ENCODE assay signal across 18 mouse cellular contexts in genomic region chr19:28902806-28903205, GRCm38 (mm10).
DNase-seq lines count a peak whose midpoint lies in the region; ATAC-seq lines count a peak whose summit lies in the region.
"Had no signal": no experiment of that assay in that cellular context is flagged by ENCODE, and none has a peak within 500 bp of the region (broad histone marks: within the 10 kb centered on the region; RNA-seq: fewer than 3 reads in every experiment).

No protein-coding gene starts in this region.

- no peaks in the 10 kb centered on the region for H3K36me3 ChIP-seq in heart, embryonic 11.5 days (ENCODE audit: control insufficient read depth, insufficient read depth, low read length)
- H3K36me3 ChIP-seq: heart, embryonic 13.5 days had no signal

- no peak overlapping the region for H3K27ac ChIP-seq in heart, embryonic 11.5 days (ENCODE audit: low read depth, low read length)
- H3K27ac ChIP-seq: heart, embryonic 13.5 days had no signal

- peak; percentile 77 for ATAC-seq in frontal cortex, adult (ENCODE audit: low TSS enrichment)
- ATAC-seq in heart, embryonic 11.5 days (replicated peaks; ENCODE audit: insufficient number of reproducible peaks, low FRiP score, low TSS enrichment), result no peak
- ATAC-seq: activated CD4-positive, CD25-positive, alpha-beta regulatory T cell, adult 4 months; forebrain, embryonic 16.5 days had no signal

- no peaks in the 10 kb centered on the region for H3K4me1 ChIP-seq in heart, embryonic 11.5 days (ENCODE audit: control insufficient read depth, insufficient read depth, low read length)

- H3K4me2 ChIP-seq in heart, embryonic 11.5 days, result no peak overlapping the region
- H3K4me2 ChIP-seq: heart, embryonic 13.5 days; midbrain, embryonic 11.5 days had no signal

- no peak overlapping the region for H3K9ac ChIP-seq in heart, embryonic 11.5 days (ENCODE audit: low read depth, low read length)
- H3K9ac ChIP-seq: heart, embryonic 13.5 days had no signal

- 79% methylated on average over 4 of the region's 4 CpGs for WGBS in heart, embryonic 11.5 days (ENCODE audit: insufficient replicate concordance)

- H3K27me3 ChIP-seq in heart, embryonic 11.5 days (ENCODE audit: control insufficient read depth, insufficient read depth, low read length), result no peaks in the 10 kb centered on the region
- H3K27me3 ChIP-seq: heart, embryonic 13.5 days had no signal

- no peaks in the 10 kb centered on the region for H3K9me3 ChIP-seq in heart, embryonic 11.5 days (replicated peaks; ENCODE audit: control insufficient read depth, low read length)
- H3K9me3 ChIP-seq: heart, embryonic 13.5 days had no signal

- no peak overlapping the region for H3K4me3 ChIP-seq in heart, embryonic 11.5 days (ENCODE audit: low read depth, low read length)
- H3K4me3 ChIP-seq: erythroblast, embryonic 14.5 days; heart, embryonic 13.5 days; myocyte had no signal

- DNase-seq in frontal cortex, postnatal 10 days (ENCODE audit: low spot score in 2 of 2), result no peak
- DNase-seq in frontal cortex, postnatal 36 days (ENCODE audit: low spot score in 2 of 2), result peak; percentile 64 to 83
- peak; percentile 72 to 74 for DNase-seq in layer of hippocampus, postnatal 36 days
- DNase-seq in right cerebral cortex, postnatal 25 days, result peak; percentile 66
- DNase-seq in lung, postnatal 25 days (ENCODE audit: low spot score), result no peak
- DNase-seq: cerebellum, adult 11 months; gastrocnemius, postnatal 36 days; kidney, adult 9 months; lung, postnatal 36 days; thymus, postnatal 25 days had no signal

Comparison
In these comparisons a context has a peak if more than half of its experiments do, and no peak if none do; other contexts are left out.
1. DNase-seq: peak in frontal cortex, postnatal 36 days (2 of 2), layer of hippocampus, postnatal 36 days (2 of 2) and right cerebral cortex, postnatal 25 days (single experiment); none in frontal cortex, postnatal 10 days (0 of 2) and lung, postnatal 25 days (single experiment).